Mouse (Mus musculus) cerebellum, adult (tissue): ENCODE data around the gene Arf5.
A peak's percentile ranks its signal among the peaks of the same experiment; 100 is the strongest.

Source experiments
- ATAC-seq: cut with Nextera tagmentation; 2 replicates; pipeline ENCODE4 v1.9.2; 2017; ENCODE audit warnings: mild to moderate bottlenecking, moderate library complexity, mixed read lengths; ENCODE audit not compliant: insufficient number of reproducible peaks, low FRiP score, low TSS enrichment

The Arf5 gene

DNA sequence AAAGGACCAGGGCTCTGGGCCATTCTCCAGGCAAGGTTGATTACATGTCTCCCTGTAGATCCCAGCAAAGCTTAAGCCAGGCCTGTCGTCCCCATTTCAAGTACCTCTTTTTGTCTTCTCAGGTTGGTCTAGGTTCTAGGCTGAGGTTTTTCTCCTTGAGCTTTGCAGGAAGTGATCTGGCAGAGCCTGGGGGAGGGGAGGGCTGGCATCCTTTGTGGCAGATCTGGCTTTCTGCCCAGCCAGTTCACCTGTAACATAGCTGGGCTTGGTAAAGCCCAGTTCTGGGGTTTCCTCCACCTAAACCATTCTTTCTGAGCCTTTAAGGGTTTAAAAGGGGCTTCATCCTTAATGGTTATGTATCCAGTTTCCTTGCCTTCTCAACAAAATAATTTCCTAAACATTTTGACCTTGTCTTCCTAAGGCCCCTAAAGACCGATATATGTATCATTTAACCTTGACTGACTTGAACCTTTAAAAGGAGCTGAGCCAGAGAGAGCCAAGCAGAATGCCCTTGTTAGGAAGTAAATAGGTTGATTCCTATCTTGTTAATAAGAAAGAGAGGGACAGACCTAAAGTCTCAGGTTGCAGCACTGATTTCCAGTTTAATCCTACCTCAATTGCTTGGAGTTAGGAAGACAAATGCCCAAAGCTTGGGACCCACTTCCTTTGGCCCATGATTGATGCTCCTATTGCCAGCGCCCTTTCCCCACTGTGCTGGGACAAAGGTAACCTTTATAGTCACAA, 3.9 kb downstream of the Arf5 start, which contains the start of gene Fscn3:
TSS of gene Fscn3 (plus strand) at position 694 of the 744 bp plus-strand sequence.
- ATAC-seq: no peak

DNA sequence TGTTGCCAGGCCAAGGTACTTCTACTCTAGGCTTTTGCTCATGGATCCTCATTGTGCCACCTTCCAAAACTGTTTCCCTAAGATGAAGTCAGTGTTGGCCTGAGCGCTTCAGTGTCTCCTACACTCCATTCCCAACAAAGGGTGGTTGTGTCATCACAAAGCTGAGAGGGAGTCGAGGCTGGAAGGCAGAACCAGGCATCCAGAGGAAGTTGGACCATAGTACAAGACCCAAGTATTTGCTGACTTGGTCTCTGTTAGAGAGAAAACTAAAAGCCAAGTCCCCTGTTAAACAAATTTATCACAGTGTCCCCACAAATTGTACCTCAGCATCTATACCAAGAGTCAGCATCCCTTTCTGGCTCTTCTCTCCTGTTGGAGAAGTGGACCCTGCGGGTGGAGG, 4.9 kb downstream of the Arf5 start, which contains the start of gene Gcc1:
TSS of gene Gcc1 (minus strand) at position 101 of the 400 bp plus-strand sequence.
- no peak for ATAC-seq

DNA sequence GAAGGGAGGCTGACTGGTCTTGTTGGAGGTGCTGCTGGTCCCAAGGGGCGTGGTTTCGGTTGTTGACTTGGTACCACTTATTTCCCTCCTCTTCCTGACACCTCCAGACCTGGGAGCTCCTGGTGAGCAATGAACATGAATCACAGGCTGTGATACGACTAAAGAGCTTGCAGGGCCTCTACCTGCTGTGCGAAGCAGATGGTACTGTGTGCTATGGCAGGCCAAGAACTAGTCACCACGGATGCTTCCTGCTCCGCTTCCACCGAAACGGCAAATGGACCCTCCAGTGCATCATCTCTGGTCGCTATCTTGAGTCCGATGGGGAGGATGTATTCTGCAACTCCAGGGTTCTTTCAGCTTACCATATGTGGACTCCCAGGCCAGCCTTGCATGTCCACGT, 6.5 kb downstream of the Arf5 start:
- ATAC-seq: peak; percentile 51; the same call in 1 of the 2 replicates

- no peak for ATAC-seq
Measured at GRCm38 (mm10) chr6:28430795-28431537, 7.6 kb downstream of the Arf5 start.

GRCm38 (mm10) chr6:28431538-28431855, 8.1 kb downstream of the Arf5 start:
- ATAC-seq: no peak

DNA sequence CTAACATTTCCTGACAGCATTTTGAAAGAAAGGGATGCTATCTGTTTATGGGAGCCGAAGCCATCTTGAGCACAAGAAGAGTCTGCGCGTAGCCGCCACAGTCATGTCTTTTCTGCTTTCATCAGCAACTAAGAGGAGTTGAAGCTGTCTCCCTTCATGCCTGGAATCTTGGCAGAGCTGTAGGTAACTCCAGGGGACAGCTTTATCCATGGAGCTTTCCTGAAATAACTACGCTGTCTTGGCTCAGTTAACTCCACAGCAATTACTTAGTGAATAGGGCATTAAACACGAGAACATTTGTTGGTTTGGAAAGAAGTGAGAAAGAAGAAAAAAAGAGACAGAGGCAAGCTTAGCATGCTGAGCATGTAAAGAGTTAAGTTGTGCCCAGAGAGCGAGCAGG, 24.6 kb downstream of the Arf5 start:
- no peak for ATAC-seq

GRCm38 (mm10) chr6:28449253-28449652, 25.9 kb downstream of the Arf5 start, which contains the start of gene Pax4:
Gene Pax4, minus strand, starts transcription at chr6:28449353.
- ATAC-seq: no peak

DNA sequence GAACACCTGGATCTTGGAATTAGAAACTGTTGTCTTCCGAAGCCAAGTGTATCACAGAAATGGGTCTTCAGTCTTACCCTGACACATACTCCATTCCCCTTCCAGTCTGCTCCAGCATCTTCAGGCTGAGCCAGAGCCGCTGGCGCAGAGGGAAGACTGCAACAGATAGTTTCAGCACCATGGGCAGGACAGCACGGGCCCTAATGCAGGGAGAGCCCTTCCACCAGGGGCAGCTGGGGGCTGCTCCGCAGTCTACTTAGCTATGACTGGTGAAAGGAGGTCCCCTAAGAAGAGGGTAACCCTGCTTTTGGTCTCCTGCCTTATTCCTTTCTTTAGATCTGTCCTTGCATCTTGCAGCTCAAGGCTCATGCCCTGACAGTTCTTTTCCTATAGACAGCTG, 27.1 kb downstream of the Arf5 start:
- ATAC-seq: no peak

GRCm38 (mm10) chr6:28450977-28451376, 27.6 kb downstream of the Arf5 start:
- no peak for ATAC-seq

DNA sequence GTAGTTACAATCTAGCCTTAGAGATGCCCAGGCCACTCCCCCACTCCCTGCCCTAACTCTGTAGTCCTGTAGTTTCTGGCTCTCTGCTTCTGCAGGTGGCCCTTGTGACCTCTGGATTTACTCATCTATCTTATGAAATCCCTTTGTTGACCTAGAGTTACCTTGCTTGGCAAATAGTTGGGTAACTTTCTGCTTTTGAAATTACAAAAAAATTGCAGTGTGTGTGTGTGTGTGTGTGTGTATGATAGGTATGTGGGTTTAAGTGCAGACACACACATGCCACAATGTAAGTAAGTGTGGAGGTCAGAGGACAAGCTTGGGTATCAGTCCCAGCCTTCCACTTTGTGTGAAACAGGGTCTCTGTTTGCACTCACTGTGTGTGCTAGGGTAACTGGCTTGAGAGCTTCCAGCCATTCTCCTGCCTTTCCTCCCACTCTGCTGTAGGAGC, 35.9 kb downstream of the Arf5 start:
- no peak for ATAC-seq

GRCm38 (mm10) chr6:28460534-28460933, 37.2 kb downstream of the Arf5 start:
- peak; percentile 85 for ATAC-seq

DNA sequence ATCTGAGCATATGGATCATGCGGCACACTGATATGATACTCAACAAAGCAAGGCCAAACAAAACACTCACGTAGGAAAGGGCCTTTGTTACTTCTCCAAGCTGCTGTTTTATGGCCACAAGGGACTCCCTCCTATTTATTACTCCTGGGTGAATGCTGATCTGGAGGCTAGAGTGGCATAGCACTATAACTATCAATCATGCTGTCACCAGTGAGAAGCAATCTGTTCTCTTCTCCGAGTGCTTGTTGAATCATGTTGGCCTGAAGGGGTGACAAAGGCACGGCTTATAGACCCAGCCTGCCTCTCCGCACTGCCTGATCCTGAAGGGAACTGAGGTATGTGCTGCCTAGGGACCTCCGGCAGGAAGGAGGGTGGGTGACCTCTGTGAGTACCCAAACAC, 41.3 kb downstream of the Arf5 start:
- no peak for ATAC-seq

DNA sequence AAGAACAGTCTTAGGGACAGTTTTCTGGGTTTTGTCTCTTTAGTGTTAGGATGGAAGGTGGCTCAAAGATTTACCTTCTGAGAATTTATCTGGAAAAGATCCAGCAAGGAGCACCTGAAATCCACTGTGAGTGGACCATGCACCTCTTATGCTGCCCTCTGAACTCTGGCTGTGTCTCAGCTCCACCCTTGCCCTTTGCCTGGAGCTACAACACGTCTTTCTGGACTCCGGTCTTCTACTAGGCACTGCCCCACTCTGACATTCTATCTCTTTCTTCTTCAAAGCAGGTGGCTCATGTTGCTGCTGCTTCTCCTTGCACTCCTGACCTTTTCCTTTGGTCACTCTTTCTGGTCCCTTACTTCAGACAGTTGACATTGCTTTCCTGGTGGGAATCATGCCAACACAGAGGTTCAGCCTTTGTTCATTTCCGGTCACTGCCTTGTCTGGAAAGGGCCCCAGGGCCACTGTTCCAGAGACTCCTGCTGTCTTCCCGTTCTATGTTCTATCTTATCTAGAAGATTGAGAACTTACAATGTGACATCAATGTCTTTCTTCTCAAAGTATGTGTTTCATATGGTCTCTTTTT, 46.8 kb downstream of the Arf5 start:
- ATAC-seq: no peak

GRCm38 (mm10) chr6:28470621-28471020, 47.3 kb downstream of the Arf5 start:
- ATAC-seq: no peak

DNA sequence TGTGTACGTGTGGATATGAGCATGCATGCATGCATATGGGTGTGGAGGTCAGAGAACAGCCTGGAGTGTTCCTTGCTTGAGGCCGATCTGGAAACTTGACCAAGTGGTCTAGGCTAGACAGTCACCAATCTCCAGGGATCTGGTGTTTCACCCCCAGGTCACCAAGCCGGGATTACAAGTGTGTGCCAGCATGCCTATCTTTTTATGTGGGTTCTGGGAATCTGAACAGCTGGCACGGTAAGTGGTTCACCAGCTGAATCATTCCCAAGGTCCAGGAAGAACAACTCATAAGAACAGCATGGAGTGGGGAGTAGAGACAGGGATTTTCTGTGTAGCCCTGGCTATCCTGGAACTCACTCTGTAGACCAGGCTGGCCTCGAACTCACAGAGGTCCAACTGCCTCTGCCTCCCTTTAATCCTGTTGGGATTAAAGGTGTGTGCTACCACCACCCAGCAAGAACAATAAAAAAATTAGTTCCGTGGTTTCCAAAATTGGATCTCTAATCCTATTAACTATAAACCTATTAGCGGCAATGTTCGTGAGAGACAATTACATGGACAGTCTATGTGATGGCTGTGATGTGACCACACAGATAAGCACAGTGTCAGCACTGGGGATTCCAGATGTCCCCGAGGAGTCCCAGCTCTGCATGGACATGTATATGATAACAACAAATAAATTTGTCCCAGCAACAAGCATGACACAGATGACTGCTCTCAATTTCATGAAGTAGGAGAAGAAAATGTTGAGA, 48.1 kb downstream of the Arf5 start:
- ATAC-seq: no peak

- no peak for ATAC-seq
Measured at GRCm38 (mm10) chr6:28474211-28474610, 50.9 kb downstream of the Arf5 start.

GRCm38 (mm10) chr6:28474839-28475238, 51.5 kb downstream of the Arf5 start, which contains the start of gene Snd1:
Gene Snd1, plus strand, starts transcription at chr6:28475139.
- no peak for ATAC-seq
